ENCODE assay signal across 28 mouse cellular contexts in genomic region chr12:37889431-37889830, GRCm38 (mm10).
DNase-seq lines count a peak whose midpoint lies in the region; ATAC-seq and TF ChIP-seq lines count a peak whose summit lies in the region.
"Had no signal": no experiment of that assay in that cellular context is flagged by ENCODE, and none has a peak within 500 bp of the region (broad histone marks: within the 10 kb centered on the region; RNA-seq: fewer than 3 reads in every experiment).

No protein-coding gene starts in this region.

- 36% methylated on average over 4 of the region's 4 CpGs for WGBS in olfactory bulb, adult 2 months
- WGBS in intestine, postnatal 0 days: 81% methylated on average over 4 of the region's 4 CpGs
- WGBS in liver, embryonic 12.5 days (ENCODE audit: insufficient replicate concordance): 74% methylated on average over 4 of the region's 4 CpGs

- no peak overlapping the region for H3K4me2 ChIP-seq in intestine, postnatal 0 days (replicated peaks; ENCODE audit: low read depth)
- H3K4me2 ChIP-seq in liver, embryonic 12.5 days: no peak overlapping the region
- H3K4me2 ChIP-seq: embryonic facial prominence, embryonic 12.5 days; embryonic facial prominence, embryonic 15.5 days; forebrain, embryonic 12.5 days; forebrain, embryonic 15.5 days; heart, embryonic 12.5 days; heart, embryonic 15.5 days; hindbrain, embryonic 13.5 days had no signal

- ATAC-seq in frontal cortex, adult (ENCODE audit: low TSS enrichment): peak; percentile 86
- no peak for ATAC-seq in intestine, postnatal 0 days
- no peak for ATAC-seq in liver, embryonic 12.5 days
- ATAC-seq: activated CD4-positive, CD25-positive, alpha-beta regulatory T cell, adult 4 months; CD4-positive, CD25-positive, alpha-beta regulatory T cell, adult 4 months; forebrain, embryonic 15.5 days; hindbrain, embryonic 16.5 days had no signal

- H3K36me3 ChIP-seq in intestine, postnatal 0 days (ENCODE audit: control insufficient read depth, insufficient read depth): no peaks in the 10 kb centered on the region
- H3K36me3 ChIP-seq in liver, embryonic 12.5 days: no peaks in the 10 kb centered on the region
- H3K36me3 ChIP-seq: embryonic facial prominence, embryonic 12.5 days; embryonic facial prominence, embryonic 15.5 days; forebrain, embryonic 12.5 days; forebrain, embryonic 15.5 days; heart, embryonic 12.5 days; heart, embryonic 15.5 days; hindbrain, embryonic 10.5 days; hindbrain, embryonic 13.5 days had no signal

- TF ChIP-seq POLR2A in olfactory bulb, adult 2 months (IDR thresholded peaks at IDR 0.05; ENCODE audit: insufficient read depth, low read depth, low read length): no peak

- DNase-seq in frontal cortex, postnatal 25 days (ENCODE audit: low spot score in 2 of 2): no peak
- peak; percentile 25 to 48 for DNase-seq in layer of hippocampus, adult 2 months (ENCODE audit: low spot score in 2 of 2)
- DNase-seq in layer of hippocampus, postnatal 36 days: no peak
- peak; percentile 89 for DNase-seq in brain, adult 2 months (ENCODE audit: low read depth, low spot score)
- DNase-seq: adrenal gland, adult 8-10 months; adrenal gland, postnatal 25 days; cerebellum, adult 11 months; cerebellum, adult 8-10 months; cerebellum, postnatal 14 days; gastrocnemius, postnatal 25 days; heart, adult 18-20 months; heart, postnatal 10 days; heart, postnatal 36 days had no signal

- H3K4me1 ChIP-seq in olfactory bulb, adult 2 months (ENCODE audit: control insufficient read depth, insufficient read depth, low read length): no peaks in the 10 kb centered on the region
- H3K4me1 ChIP-seq in intestine, postnatal 0 days (replicated peaks; ENCODE audit: control insufficient read depth, insufficient read depth, low read length): no peaks in the 10 kb centered on the region
- H3K4me1 ChIP-seq in liver, embryonic 12.5 days: no peaks in the 10 kb centered on the region
- H3K4me1 ChIP-seq: embryonic facial prominence, embryonic 12.5 days; embryonic facial prominence, embryonic 15.5 days; forebrain, embryonic 12.5 days; forebrain, embryonic 15.5 days; heart, embryonic 12.5 days; heart, embryonic 15.5 days; hindbrain, embryonic 10.5 days; hindbrain, embryonic 13.5 days had no signal

- TF ChIP-seq CTCF in layer of hippocampus, adult 2 months (conservative IDR thresholded peaks at IDR 0.05): no peak
- TF ChIP-seq CTCF in olfactory bulb, adult 2 months (IDR thresholded peaks at IDR 0.05; ENCODE audit: insufficient read depth, low read depth, low read length): no peak
- no peak for TF ChIP-seq CTCF in intestine, postnatal 0 days (IDR thresholded peaks at IDR 0.05; ENCODE audit: low read depth)

- no peaks in the 10 kb centered on the region for H3K27me3 ChIP-seq in intestine, postnatal 0 days (replicated peaks; ENCODE audit: control insufficient read depth, insufficient read depth, low read length)
- no peaks in the 10 kb centered on the region for H3K27me3 ChIP-seq in liver, embryonic 12.5 days (replicated peaks)
- H3K27me3 ChIP-seq: embryonic facial prominence, embryonic 12.5 days; embryonic facial prominence, embryonic 15.5 days; forebrain, embryonic 12.5 days; forebrain, embryonic 15.5 days; heart, embryonic 12.5 days; heart, embryonic 15.5 days; hindbrain, embryonic 13.5 days had no signal

- no peak overlapping the region for H3K9ac ChIP-seq in intestine, postnatal 0 days (ENCODE audit: low read depth, low read length)
- H3K9ac ChIP-seq in liver, embryonic 12.5 days: no peak overlapping the region
- H3K9ac ChIP-seq: embryonic facial prominence, embryonic 12.5 days; embryonic facial prominence, embryonic 15.5 days; forebrain, embryonic 12.5 days; forebrain, embryonic 15.5 days; heart, embryonic 12.5 days; heart, embryonic 15.5 days; hindbrain, embryonic 13.5 days had no signal

- H3K9me3 ChIP-seq in intestine, postnatal 0 days (ENCODE audit: control insufficient read depth): no peaks in the 10 kb centered on the region
- H3K9me3 ChIP-seq in liver, embryonic 12.5 days (replicated peaks): no peaks in the 10 kb centered on the region
- H3K9me3 ChIP-seq: embryonic facial prominence, embryonic 12.5 days; embryonic facial prominence, embryonic 15.5 days; forebrain, embryonic 12.5 days; forebrain, embryonic 15.5 days; heart, embryonic 12.5 days; heart, embryonic 15.5 days; hindbrain, embryonic 10.5 days; hindbrain, embryonic 13.5 days had no signal

- peak overlapping the region; percentile 48 for H3K27ac ChIP-seq in layer of hippocampus, adult 2 months
- H3K27ac ChIP-seq in olfactory bulb, adult 2 months (ENCODE audit: insufficient read depth, low read depth, low read length): peak overlapping the region; percentile 85; the same call in 1 of the 2 replicates
- H3K27ac ChIP-seq in intestine, postnatal 0 days (ENCODE audit: low read depth, low read length): no peak overlapping the region
- no peak overlapping the region for H3K27ac ChIP-seq in liver, embryonic 12.5 days
- H3K27ac ChIP-seq: embryonic facial prominence, embryonic 12.5 days; embryonic facial prominence, embryonic 15.5 days; forebrain, embryonic 12.5 days; forebrain, embryonic 15.5 days; heart, embryonic 15.5 days; hindbrain, embryonic 10.5 days; hindbrain, embryonic 13.5 days had no signal

- H3K4me3 ChIP-seq in layer of hippocampus, adult 2 months: no peak overlapping the region
- H3K4me3 ChIP-seq in olfactory bulb, adult 2 months (ENCODE audit: insufficient read depth, low read depth, low read length): no peak overlapping the region
- no peak overlapping the region for H3K4me3 ChIP-seq in intestine, postnatal 0 days (ENCODE audit: low read depth, low read length)
- no peak overlapping the region for H3K4me3 ChIP-seq in liver, embryonic 12.5 days
- H3K4me3 ChIP-seq: embryonic facial prominence, embryonic 12.5 days; embryonic facial prominence, embryonic 15.5 days; forebrain, embryonic 12.5 days; forebrain, embryonic 15.5 days; heart, embryonic 12.5 days; heart, embryonic 15.5 days; hindbrain, embryonic 10.5 days; hindbrain, embryonic 13.5 days had no signal

Comparison
In these comparisons a context has a peak if more than half of its experiments do, and no peak if none do; other contexts are left out.
1. DNase-seq: peak in layer of hippocampus, adult 2 months (2 of 2) and brain, adult 2 months (single experiment); none in frontal cortex, postnatal 25 days (0 of 2) and layer of hippocampus, postnatal 36 days (0 of 2).
2. H3K27ac ChIP-seq: peak in layer of hippocampus, adult 2 months (single experiment) and olfactory bulb, adult 2 months (single experiment); none in intestine, postnatal 0 days (single experiment) and liver, embryonic 12.5 days (single experiment).